Comparison of ENCODE assay signal across 14 mouse cellular contexts in the genomic region with DNA sequence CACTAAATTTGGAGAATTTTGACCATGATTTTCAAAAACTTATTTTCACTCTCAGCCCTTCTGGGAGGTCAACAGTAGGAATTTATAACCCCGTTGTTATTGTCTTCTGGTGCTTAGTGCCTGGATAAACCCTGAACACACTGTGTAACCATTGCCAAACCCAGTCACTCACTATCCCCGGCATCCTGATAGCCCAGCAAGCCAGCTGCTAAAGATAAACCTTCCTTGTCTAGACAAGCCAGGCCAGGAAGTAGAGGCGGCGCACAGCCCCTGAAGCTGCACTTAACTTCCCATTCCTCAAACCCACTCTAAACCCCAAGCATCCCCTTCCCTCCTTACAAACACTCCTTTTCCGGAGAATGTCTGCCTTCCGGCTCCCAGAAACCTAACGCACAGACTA. TPM values are rescaled to one million over a fixed set of nuclear protein-coding genes. Genes with fewer than 3 reads are reported as not detected.
A peak's percentile ranks its signal among the peaks of the same experiment; 100 is the strongest.
DNase-seq lines count a peak whose midpoint lies in the region; ATAC-seq and TF ChIP-seq lines count a peak whose summit lies in the region.
"Had no signal": no experiment of that assay in that cellular context is flagged by ENCODE, and none has a peak within 500 bp of the region (broad histone marks: within the 10 kb centered on the region; RNA-seq: fewer than 3 reads in every experiment).

No protein-coding gene starts in this region.

- no peak overlapping the region for H3K4me2 ChIP-seq in liver, embryonic 12.5 days
- peak overlapping the region; percentile 19 for H3K4me2 ChIP-seq in liver, postnatal 0 days (ENCODE audit: low read depth, low read length)
- peak overlapping the region; percentile 29; the same call in 1 of the 2 replicates for H3K4me2 ChIP-seq in stomach, embryonic 16.5 days (ENCODE audit: low read depth, low read length)
- no peak overlapping the region for H3K4me2 ChIP-seq in hindbrain, embryonic 12.5 days (replicated peaks)
- H3K4me2 ChIP-seq: embryonic facial prominence, embryonic 12.5 days; kidney, embryonic 15.5 days; midbrain, embryonic 12.5 days; neural tube, embryonic 12.5 days had no signal

- H3K27ac ChIP-seq in liver, embryonic 12.5 days: no peak overlapping the region
- H3K27ac ChIP-seq in liver, postnatal 0 days (ENCODE audit: low read depth): peak overlapping the region; percentile 62
- peak overlapping the region; percentile 73 for H3K27ac ChIP-seq in stomach, embryonic 16.5 days (ENCODE audit: low read length)
- no peak overlapping the region for H3K27ac ChIP-seq in hindbrain, embryonic 12.5 days
- H3K27ac ChIP-seq: kidney, embryonic 15.5 days; midbrain, embryonic 12.5 days; neural tube, embryonic 12.5 days had no signal

- no peak overlapping the region for H3K4me3 ChIP-seq in liver, embryonic 12.5 days
- H3K4me3 ChIP-seq in liver, postnatal 0 days (ENCODE audit: low read depth, low read length): no peak overlapping the region
- no peak overlapping the region for H3K4me3 ChIP-seq in stomach, embryonic 16.5 days (replicated peaks; ENCODE audit: low read length)
- no peak overlapping the region for H3K4me3 ChIP-seq in hindbrain, embryonic 12.5 days
- H3K4me3 ChIP-seq: embryonic facial prominence, embryonic 12.5 days; kidney, embryonic 15.5 days; midbrain, embryonic 12.5 days; neural tube, embryonic 12.5 days had no signal

- TF ChIP-seq EP300 in liver, postnatal 0 days (IDR thresholded peaks at IDR 0.05; ENCODE audit: low read depth): no peak

- no peaks in the 10 kb centered on the region for H3K27me3 ChIP-seq in liver, embryonic 12.5 days (replicated peaks)
- no peaks in the 10 kb centered on the region for H3K27me3 ChIP-seq in liver, postnatal 0 days (ENCODE audit: insufficient read depth, low read length)
- H3K27me3 ChIP-seq in stomach, embryonic 16.5 days (ENCODE audit: control insufficient read depth, insufficient read depth, low read length): no peaks in the 10 kb centered on the region
- no peaks in the 10 kb centered on the region for H3K27me3 ChIP-seq in hindbrain, embryonic 12.5 days
- H3K27me3 ChIP-seq: embryonic facial prominence, embryonic 12.5 days; kidney, embryonic 15.5 days; midbrain, embryonic 12.5 days; neural tube, embryonic 12.5 days had no signal

- no peaks in the 10 kb centered on the region for H3K36me3 ChIP-seq in liver, embryonic 12.5 days
- no peaks in the 10 kb centered on the region for H3K36me3 ChIP-seq in liver, postnatal 0 days (replicated peaks; ENCODE audit: insufficient read depth, low read length)
- no peaks in the 10 kb centered on the region for H3K36me3 ChIP-seq in stomach, embryonic 16.5 days (ENCODE audit: control insufficient read depth, insufficient read depth, low read length)
- H3K36me3 ChIP-seq in hindbrain, embryonic 12.5 days: no peaks in the 10 kb centered on the region
- H3K36me3 ChIP-seq: embryonic facial prominence, embryonic 12.5 days; kidney, embryonic 15.5 days; midbrain, embryonic 12.5 days; neural tube, embryonic 12.5 days had no signal

- no peak overlapping the region for H3K9ac ChIP-seq in liver, embryonic 12.5 days
- no peak overlapping the region for H3K9ac ChIP-seq in liver, postnatal 0 days (replicated peaks)
- H3K9ac ChIP-seq in stomach, embryonic 16.5 days (ENCODE audit: low read length): peak overlapping the region; percentile 39
- H3K9ac ChIP-seq in hindbrain, embryonic 12.5 days: no peak overlapping the region
- H3K9ac ChIP-seq: embryonic facial prominence, embryonic 12.5 days; kidney, embryonic 15.5 days; midbrain, embryonic 12.5 days; neural tube, embryonic 12.5 days had no signal

- no peak; the same call in 1 of the 2 replicates for ATAC-seq in liver, embryonic 12.5 days
- ATAC-seq in granulocyte monocyte progenitor cell, adult 5-6 weeks (replicated peaks; ENCODE audit: poor library complexity, severe bottlenecking): peak; percentile 53
- peak; percentile 52 for ATAC-seq in liver, postnatal 0 days
- ATAC-seq in stomach, embryonic 16.5 days (ENCODE audit: insufficient read depth, low FRiP score): peak; percentile 63; the same call in 1 of the 2 replicates
- ATAC-seq in hindbrain, embryonic 12.5 days (ENCODE audit: low FRiP score): no peak
- ATAC-seq: activated CD4-positive, CD25-positive, alpha-beta regulatory T cell, adult 4 months; forebrain, embryonic 16.5 days had no signal

- H3K9me3 ChIP-seq in liver, embryonic 12.5 days (replicated peaks): no peaks in the 10 kb centered on the region
- H3K9me3 ChIP-seq in liver, postnatal 0 days (ENCODE audit: low read length): no peaks in the 10 kb centered on the region
- H3K9me3 ChIP-seq in stomach, embryonic 16.5 days (replicated peaks; ENCODE audit: control insufficient read depth, low read length): no peaks in the 10 kb centered on the region
- H3K9me3 ChIP-seq in hindbrain, embryonic 12.5 days (replicated peaks): no peaks in the 10 kb centered on the region
- H3K9me3 ChIP-seq: embryonic facial prominence, embryonic 12.5 days; kidney, embryonic 15.5 days; midbrain, embryonic 12.5 days; neural tube, embryonic 12.5 days had no signal

- peak; percentile 39 for DNase-seq in liver
- DNase-seq in liver, postnatal 0 days: no peak
- no peak for DNase-seq in urinary bladder, postnatal 10 days (ENCODE audit: low spot score)
- DNase-seq: right cerebral cortex, postnatal 14 days had no signal

- H3K4me1 ChIP-seq in liver, embryonic 12.5 days: peaks cover 18% of the 10 kb centered on the region
- peaks cover 32% of the 10 kb centered on the region for H3K4me1 ChIP-seq in liver, postnatal 0 days (ENCODE audit: insufficient read depth)
- peaks cover 29% of the 10 kb centered on the region for H3K4me1 ChIP-seq in stomach, embryonic 16.5 days (ENCODE audit: control insufficient read depth, insufficient read depth, low read length)
- peaks cover 4% of the 10 kb centered on the region; the same call in 1 of the 2 replicates for H3K4me1 ChIP-seq in hindbrain, embryonic 12.5 days
- H3K4me1 ChIP-seq: neural tube, embryonic 12.5 days had no signal

- TF ChIP-seq CTCF in liver, postnatal 0 days (IDR thresholded peaks at IDR 0.05; ENCODE audit: low read depth): no peak

- 12% methylated on average over 7 of the region's 7 CpGs for WGBS in liver, embryonic 12.5 days (ENCODE audit: insufficient replicate concordance)
- WGBS in liver, postnatal 0 days (ENCODE audit: insufficient replicate concordance): 16% methylated on average over 7 of the region's 7 CpGs
- WGBS in stomach, embryonic 16.5 days: 21% methylated on average over 7 of the region's 7 CpGs
- WGBS in hindbrain, embryonic 12.5 days: 74% methylated on average over 7 of the region's 7 CpGs

RNA-seq across cellular contexts. Expression of a gene that starts 43.3 kb away (rescaled TPM):
- 2.8 and 3.1 TPM in 2 replicates for polyA plus RNA-seq in liver, embryonic 12.5 days (2016; fragmentation: Nextera tagmentation; extraction: Ambion mirVana)
- total RNA-seq in granulocyte monocyte progenitor cell, adult 5-6 weeks (2014; fragmentation: Nextera tagmentation): 6.9 and 8.1 TPM in 2 replicates
- 17.2 and 19.6 TPM in 2 replicates for total RNA-seq in granulocyte monocyte progenitor cell, adult 5-6 weeks (2017)
- polyA plus RNA-seq in liver, postnatal 0 days (2015; fragmentation: Nextera tagmentation; extraction: Ambion mirVana): 1.3 and 1.6 TPM in 2 replicates
- polyA plus RNA-seq in stomach, embryonic 16.5 days (2015; fragmentation: Nextera tagmentation; extraction: Ambion mirVana): 20.6 and 21.3 TPM in 2 replicates
- polyA plus RNA-seq in hindbrain, embryonic 12.5 days (2016; fragmentation: Nextera tagmentation; extraction: Ambion mirVana): 19.6 and 20.8 TPM in 2 replicates

RNA-seq across cellular contexts. Expression of a gene that starts 43.4 kb away (rescaled TPM):
- polyA plus RNA-seq in liver, embryonic 12.5 days (2016; fragmentation: Nextera tagmentation; extraction: Ambion mirVana): 12.8 and 12.9 TPM in 2 replicates
- total RNA-seq in granulocyte monocyte progenitor cell, adult 5-6 weeks (2014; fragmentation: Nextera tagmentation): 8.8 and 11.6 TPM in 2 replicates
- total RNA-seq in granulocyte monocyte progenitor cell, adult 5-6 weeks (2017): 7.7 and 17.8 TPM in 2 replicates
- 11.6 and 11.8 TPM in 2 replicates for polyA plus RNA-seq in liver, postnatal 0 days (2015; fragmentation: Nextera tagmentation; extraction: Ambion mirVana)
- polyA plus RNA-seq in stomach, embryonic 16.5 days (2015; fragmentation: Nextera tagmentation; extraction: Ambion mirVana): 37.9 and 41.7 TPM in 2 replicates
- 24.4 and 29.0 TPM in 2 replicates for polyA plus RNA-seq in hindbrain, embryonic 12.5 days (2016; fragmentation: Nextera tagmentation; extraction: Ambion mirVana)

RNA-seq across cellular contexts. Expression of a gene that starts 58.0 kb away (rescaled TPM):
- 24.7 and 27.4 TPM in 2 replicates for polyA plus RNA-seq in liver, embryonic 12.5 days (2016; fragmentation: Nextera tagmentation; extraction: Ambion mirVana)
- total RNA-seq in granulocyte monocyte progenitor cell, adult 5-6 weeks (2014; fragmentation: Nextera tagmentation): 18.4 and 23.4 TPM in 2 replicates
- 40.1 and 46.9 TPM in 2 replicates for total RNA-seq in granulocyte monocyte progenitor cell, adult 5-6 weeks (2017)
- 5.3 and 6.4 TPM in 2 replicates for polyA plus RNA-seq in liver, postnatal 0 days (2015; fragmentation: Nextera tagmentation; extraction: Ambion mirVana)
- 80.9 and 90.0 TPM in 2 replicates for polyA plus RNA-seq in stomach, embryonic 16.5 days (2015; fragmentation: Nextera tagmentation; extraction: Ambion mirVana)
- polyA plus RNA-seq in hindbrain, embryonic 12.5 days (2016; fragmentation: Nextera tagmentation; extraction: Ambion mirVana): 50.4 and 54.5 TPM in 2 replicates

Comparison
In these comparisons a context has a peak if more than half of its experiments do, and no peak if none do; other contexts are left out.
1. ATAC-seq: peak in granulocyte monocyte progenitor cell, adult 5-6 weeks (single experiment), liver, postnatal 0 days (single experiment) and stomach, embryonic 16.5 days (single experiment); none in liver, embryonic 12.5 days (single experiment) and hindbrain, embryonic 12.5 days (single experiment).
2. H3K27ac ChIP-seq: peak in liver, postnatal 0 days (single experiment) and stomach, embryonic 16.5 days (single experiment); none in liver, embryonic 12.5 days (single experiment) and hindbrain, embryonic 12.5 days (single experiment).
3. H3K4me2 ChIP-seq: peak in liver, postnatal 0 days (single experiment) and stomach, embryonic 16.5 days (single experiment); none in liver, embryonic 12.5 days (single experiment) and hindbrain, embryonic 12.5 days (single experiment).